Mouse (Mus musculus) regulatory T cell (primary cell): Measurements from ENCODE around the gene Gm27021.

Source experiments
- in situ Hi-C: fragments of 300-600 bp; cut with MboI, MseI; formaldehyde crosslinking; loops from one replicate; pipeline ENCODE4 v1.15.1; 2025; ENCODE audit warnings: high pct_unique_total_duplicates

The Gm27021 gene

GRCm38 (mm10) chr8:120568164-120568798 lies 99.6 kb downstream of the Gm27021 start:
- in situ Hi-C loops: no loop called here

GRCm38 (mm10) chr8:120567731-120568130 lies 100.1 kb downstream of the Gm27021 start:
- in situ Hi-C loops: no loop called here

GRCm38 (mm10) chr8:120566681-120567080 lies 101.2 kb downstream of the Gm27021 start:
- in situ Hi-C loops: no loop called here

- in situ Hi-C loops: no loop called here
These were observed 102.6 kb downstream of the Gm27021 start for GRCm38 (mm10) chr8:120565151-120565711.

GRCm38 (mm10) chr8:120563851-120564837 lies 103.7 kb downstream of the Gm27021 start:
- in situ Hi-C loops: no loop called here

GRCm38 (mm10) chr8:120563348-120563724 lies 104.5 kb downstream of the Gm27021 start:
- in situ Hi-C loops: no loop called here

- in situ Hi-C loops: no loop called here
These were observed 105.1 kb downstream of the Gm27021 start for GRCm38 (mm10) chr8:120562680-120563347.

- in situ Hi-C loops: no loop called here
These were observed 106.1 kb downstream of the Gm27021 start for GRCm38 (mm10) chr8:120561539-120562435.

- in situ Hi-C loops: no loop called here
These were observed 107.3 kb downstream of the Gm27021 start for GRCm38 (mm10) chr8:120560535-120560934.

GRCm38 (mm10) chr8:120559654-120560053 lies 108.2 kb downstream of the Gm27021 start:
- in situ Hi-C loops: no loop called here
